Mouse (Mus musculus): Measurements from ENCODE around the gene Entpd2.

DNA sequence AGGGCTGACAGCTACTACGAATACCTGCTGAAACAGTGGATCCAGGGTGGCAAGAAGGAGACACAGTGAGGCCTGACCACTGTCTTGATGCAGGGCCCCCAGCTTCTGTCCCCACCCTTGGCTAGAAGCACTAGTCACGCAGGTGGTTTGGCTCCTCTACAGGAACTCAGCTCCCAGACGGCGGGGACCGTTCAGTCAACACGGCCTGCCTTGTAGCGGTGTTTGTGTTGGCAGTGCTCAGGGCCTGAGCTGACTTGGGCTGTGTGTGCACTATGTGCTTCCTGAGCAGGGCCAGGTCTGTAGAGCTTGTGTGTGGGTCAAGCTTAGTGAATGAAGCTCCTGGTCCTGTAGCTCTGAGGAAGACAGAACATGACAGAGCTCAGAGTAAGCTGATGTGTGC is 47.5 kb upstream of the Entpd2 start:
- no peak for TF ChIP-seq GATA1 (IDR thresholded peaks at IDR 0.05; ENCODE audit: low read length)
- no peak for TF ChIP-seq TAL1 (IDR thresholded peaks at IDR 0.05; ENCODE audit: low read length)

Data from erythroblast, embryonic 14.5 days (primary cell).